Mouse (Mus musculus): ENCODE measurements around the gene Lekr1. TPM values are rescaled to one million over a fixed set of nuclear protein-coding genes. Genes with fewer than 3 reads are reported as not detected.

Gene Lekr1
- total RNA-seq, 2 experiments from 2014 or later: 0.41 to 0.52 TPM

- no peak for DNase-seq (ENCODE audit: low spot score)
These were observed 9.6 kb upstream of the Lekr1 start for GRCm38 (mm10) chr3:65656451-65656850.

- DNase-seq (ENCODE audit: low spot score): no peak
These were observed 8.9 kb upstream of the Lekr1 start for GRCm38 (mm10) chr3:65656902-65657660.

- no peak for DNase-seq (ENCODE audit: low spot score)
These were observed 7.9 kb upstream of the Lekr1 start for GRCm38 (mm10) chr3:65658081-65658612.

- DNase-seq (ENCODE audit: low spot score): peak; percentile 70
These were observed 7.1 kb upstream of the Lekr1 start for GRCm38 (mm10) chr3:65658721-65659619.

- DNase-seq (ENCODE audit: low spot score): no peak
These were observed 6.5 kb upstream of the Lekr1 start for GRCm38 (mm10) chr3:65659620-65659932.

GRCm38 (mm10) chr3:65660336-65660735, 5.7 kb upstream of the Lekr1 start:
- DNase-seq (ENCODE audit: low spot score): no peak

GRCm38 (mm10) chr3:65661731-65662130, 4.3 kb upstream of the Lekr1 start:
- DNase-seq (ENCODE audit: low spot score): no peak

GRCm38 (mm10) chr3:65663176-65663575, 2.9 kb upstream of the Lekr1 start:
- no peak for DNase-seq (ENCODE audit: low spot score)

- no peak for DNase-seq (ENCODE audit: low spot score)
These were observed 4.2 kb downstream of the Lekr1 start for GRCm38 (mm10) chr3:65670216-65670615.

- peak; percentile 9 for DNase-seq (ENCODE audit: low spot score)
These were observed 7.7 kb downstream of the Lekr1 start for GRCm38 (mm10) chr3:65673725-65674124.

GRCm38 (mm10) chr3:65680612-65681011, 14.6 kb downstream of the Lekr1 start:
- no peak for DNase-seq (ENCODE audit: low spot score)

GRCm38 (mm10) chr3:65689705-65690104, 23.7 kb downstream of the Lekr1 start:
- DNase-seq (ENCODE audit: low spot score): no peak

- DNase-seq (ENCODE audit: low spot score): no peak
These were observed 24.8 kb downstream of the Lekr1 start for GRCm38 (mm10) chr3:65690850-65691249.

GRCm38 (mm10) chr3:65699704-65700103, 33.7 kb downstream of the Lekr1 start:
- no peak for DNase-seq (ENCODE audit: low spot score)

- DNase-seq (ENCODE audit: low spot score): no peak
These were observed 48.3 kb downstream of the Lekr1 start for GRCm38 (mm10) chr3:65714372-65714771.

- DNase-seq (ENCODE audit: low spot score): no peak
These were observed 51.4 kb downstream of the Lekr1 start for GRCm38 (mm10) chr3:65717406-65717805.

- DNase-seq (ENCODE audit: low spot score): no peak
These were observed 56.9 kb downstream of the Lekr1 start for GRCm38 (mm10) chr3:65722897-65723296.

GRCm38 (mm10) chr3:65723664-65724063, 57.6 kb downstream of the Lekr1 start:
- no peak for DNase-seq (ENCODE audit: low spot score)

GRCm38 (mm10) chr3:65737816-65738215, 71.8 kb downstream of the Lekr1 start:
- no peak for DNase-seq (ENCODE audit: low spot score)

- DNase-seq (ENCODE audit: low spot score): no peak
These were observed 78.9 kb downstream of the Lekr1 start for GRCm38 (mm10) chr3:65744936-65745335.

- DNase-seq (ENCODE audit: low spot score): no peak
These were observed 98.8 kb downstream of the Lekr1 start for GRCm38 (mm10) chr3:65764511-65765508.

Measured in gastrocnemius, adult 18-20 months (tissue).